Mouse (Mus musculus): Measurements from ENCODE around the gene Mybpc1. TPM values are rescaled to one million over a fixed set of nuclear protein-coding genes. Genes with fewer than 3 reads are reported as not detected.
"Not testable (repeated sequence)": the region's sequence is repeated elsewhere in the genome, so short reads cannot be mapped to it uniquely, and the experiment has no call there.

The Mybpc1 gene
- polyA plus RNA-seq, 1 experiment from 2014 or later, result 17.9 TPM

GRCm38 (mm10) chr10:88524016-88524415, 80.9 kb downstream of the Mybpc1 start:
- WGBS (ENCODE audit: insufficient replicate concordance), result 57% methylated on average over 2 of the region's 2 CpGs
- Histone ChIP-seq H3K4me1 (ENCODE audit: control insufficient read depth, low read depth, low read length) (no peaks in the 10 kb centered on the region), H3K27ac (ENCODE audit: low read length) (no peak overlapping the region), H3K4me2 (ENCODE audit: low read depth, low read length) (no peak overlapping the region), H3K4me3 (ENCODE audit: low read depth, low read length) (no peak overlapping the region), H3K27me3 (ENCODE audit: control insufficient read depth, insufficient read depth, low read depth, low read length) (no peaks in the 10 kb centered on the region), H3K9ac (ENCODE audit: low read depth, low read length) (no peak overlapping the region), H3K36me3 (ENCODE audit: control insufficient read depth, insufficient read depth) (no peaks in the 10 kb centered on the region), H3K9me3 (replicated peaks; ENCODE audit: control insufficient read depth, low read length) (no peaks in the 10 kb centered on the region)
- no peak for ATAC-seq (ENCODE audit: low read depth)

- no peaks in the 10 kb centered on the region for H3K27me3 ChIP-seq (ENCODE audit: control insufficient read depth, insufficient read depth, low read depth, low read length)
- no peaks in the 10 kb centered on the region for H3K9me3 ChIP-seq (replicated peaks; ENCODE audit: control insufficient read depth, low read length)
- WGBS (ENCODE audit: insufficient replicate concordance), result 38% methylated on average over 1 of the region's 1 CpGs
- H3K4me3 ChIP-seq (ENCODE audit: low read depth, low read length), result no peak overlapping the region
- H3K27ac ChIP-seq (ENCODE audit: low read length), result no peak overlapping the region
- no peak for ATAC-seq (ENCODE audit: low read depth)
- no peaks in the 10 kb centered on the region for H3K36me3 ChIP-seq (ENCODE audit: control insufficient read depth, insufficient read depth)
- no peak overlapping the region for H3K4me2 ChIP-seq (ENCODE audit: low read depth, low read length)
- H3K9ac ChIP-seq (ENCODE audit: low read depth, low read length), result no peak overlapping the region
- H3K4me1 ChIP-seq (ENCODE audit: control insufficient read depth, low read depth, low read length), result no peaks in the 10 kb centered on the region
These were observed 81.7 kb downstream of the Mybpc1 start for GRCm38 (mm10) chr10:88523212-88523611.

- Histone ChIP-seq H3K9ac (ENCODE audit: low read depth, low read length) (no peak overlapping the region), H3K4me2 (ENCODE audit: low read depth, low read length) (no peak overlapping the region), H3K4me1 (ENCODE audit: control insufficient read depth, low read depth, low read length) (no peaks in the 10 kb centered on the region), H3K27ac (ENCODE audit: low read length) (no peak overlapping the region), H3K36me3 (ENCODE audit: control insufficient read depth, insufficient read depth) (no peaks in the 10 kb centered on the region), H3K9me3 (replicated peaks; ENCODE audit: control insufficient read depth, low read length) (no peaks in the 10 kb centered on the region), H3K4me3 (ENCODE audit: low read depth, low read length) (no peak overlapping the region), H3K27me3 (ENCODE audit: control insufficient read depth, insufficient read depth, low read depth, low read length) (no peaks in the 10 kb centered on the region)
- 52% methylated on average over 8 of the region's 8 CpGs for WGBS (ENCODE audit: insufficient replicate concordance)
- ATAC-seq (ENCODE audit: low read depth), result no peak
These were observed 82.2 kb downstream of the Mybpc1 start for GRCm38 (mm10) chr10:88522795-88523194.

- H3K4me2 ChIP-seq (ENCODE audit: low read depth, low read length); H3K9ac ChIP-seq (ENCODE audit: low read depth, low read length); H3K4me3 ChIP-seq (ENCODE audit: low read depth, low read length); H3K36me3 ChIP-seq (ENCODE audit: control insufficient read depth, insufficient read depth); H3K4me1 ChIP-seq (ENCODE audit: control insufficient read depth, low read depth, low read length); H3K27ac ChIP-seq (ENCODE audit: low read length); ATAC-seq (ENCODE audit: low read depth); H3K27me3 ChIP-seq (ENCODE audit: control insufficient read depth, insufficient read depth, low read depth, low read length); H3K9me3 ChIP-seq (replicated peaks; ENCODE audit: control insufficient read depth, low read length): not testable (repeated sequence)
- 65% methylated on average over 7 of the region's 7 CpGs for WGBS (ENCODE audit: insufficient replicate concordance)
These were observed 89.9 kb downstream of the Mybpc1 start for GRCm38 (mm10) chr10:88515049-88515448.

GRCm38 (mm10) chr10:88514495-88514894, 90.5 kb downstream of the Mybpc1 start:
- Histone ChIP-seq H3K9me3 (replicated peaks; ENCODE audit: control insufficient read depth, low read length) (no peaks in the 10 kb centered on the region), H3K4me1 (ENCODE audit: control insufficient read depth, low read depth, low read length) (no peaks in the 10 kb centered on the region), H3K9ac (ENCODE audit: low read depth, low read length) (no peak overlapping the region), H3K4me2 (ENCODE audit: low read depth, low read length) (no peak overlapping the region), H3K4me3 (ENCODE audit: low read depth, low read length) (no peak overlapping the region), H3K27ac (ENCODE audit: low read length) (no peak overlapping the region), H3K27me3 (ENCODE audit: control insufficient read depth, insufficient read depth, low read depth, low read length) (no peaks in the 10 kb centered on the region), H3K36me3 (ENCODE audit: control insufficient read depth, insufficient read depth) (no peaks in the 10 kb centered on the region)
- WGBS (ENCODE audit: insufficient replicate concordance), result 33% methylated on average over 2 of the region's 2 CpGs
- peak; percentile 54; the same call in 1 of the 2 replicates for ATAC-seq (ENCODE audit: low read depth)

- no peak overlapping the region for H3K4me2 ChIP-seq (ENCODE audit: low read depth, low read length)
- H3K27ac ChIP-seq (ENCODE audit: low read length), result no peak overlapping the region
- H3K9me3 ChIP-seq (replicated peaks; ENCODE audit: control insufficient read depth, low read length), result no peaks in the 10 kb centered on the region
- no peak for ATAC-seq (ENCODE audit: low read depth)
- H3K4me3 ChIP-seq (ENCODE audit: low read depth, low read length), result no peak overlapping the region
- no peak overlapping the region for H3K9ac ChIP-seq (ENCODE audit: low read depth, low read length)
- no peaks in the 10 kb centered on the region for H3K36me3 ChIP-seq (ENCODE audit: control insufficient read depth, insufficient read depth)
- H3K27me3 ChIP-seq (ENCODE audit: control insufficient read depth, insufficient read depth, low read depth, low read length), result no peaks in the 10 kb centered on the region
- H3K4me1 ChIP-seq (ENCODE audit: control insufficient read depth, low read depth, low read length), result no peaks in the 10 kb centered on the region
- 45% methylated on average over 8 of the region's 8 CpGs for WGBS (ENCODE audit: insufficient replicate concordance)
These were observed 91.3 kb downstream of the Mybpc1 start for GRCm38 (mm10) chr10:88513574-88514135.

GRCm38 (mm10) chr10:88511355-88511754, 93.6 kb downstream of the Mybpc1 start:
- Histone ChIP-seq H3K27ac (ENCODE audit: low read length) (no peak overlapping the region), H3K27me3 (ENCODE audit: control insufficient read depth, insufficient read depth, low read depth, low read length) (no peaks in the 10 kb centered on the region), H3K4me2 (ENCODE audit: low read depth, low read length) (no peak overlapping the region), H3K36me3 (ENCODE audit: control insufficient read depth, insufficient read depth) (no peaks in the 10 kb centered on the region), H3K4me3 (ENCODE audit: low read depth, low read length) (no peak overlapping the region), H3K9me3 (replicated peaks; ENCODE audit: control insufficient read depth, low read length) (no peaks in the 10 kb centered on the region), H3K9ac (ENCODE audit: low read depth, low read length) (no peak overlapping the region), H3K4me1 (ENCODE audit: control insufficient read depth, low read depth, low read length) (no peaks in the 10 kb centered on the region)
- ATAC-seq (ENCODE audit: low read depth), result no peak
- WGBS (ENCODE audit: insufficient replicate concordance), result 72% methylated on average over 9 of the region's 9 CpGs

GRCm38 (mm10) chr10:88510503-88511271, 94.3 kb downstream of the Mybpc1 start:
- Histone ChIP-seq H3K4me2 (ENCODE audit: low read depth, low read length) (no peak overlapping the region), H3K9me3 (replicated peaks; ENCODE audit: control insufficient read depth, low read length) (no peaks in the 10 kb centered on the region), H3K36me3 (ENCODE audit: control insufficient read depth, insufficient read depth) (no peaks in the 10 kb centered on the region), H3K9ac (ENCODE audit: low read depth, low read length) (no peak overlapping the region), H3K27ac (ENCODE audit: low read length) (no peak overlapping the region), H3K4me1 (ENCODE audit: control insufficient read depth, low read depth, low read length) (no peaks in the 10 kb centered on the region), H3K27me3 (ENCODE audit: control insufficient read depth, insufficient read depth, low read depth, low read length) (no peaks in the 10 kb centered on the region), H3K4me3 (ENCODE audit: low read depth, low read length) (no peak overlapping the region)
- no peak for ATAC-seq (ENCODE audit: low read depth)
- WGBS (ENCODE audit: insufficient replicate concordance), result 67% methylated on average over 12 of the region's 12 CpGs

- Histone ChIP-seq H3K4me1 (ENCODE audit: control insufficient read depth, low read depth, low read length) (peaks cover 7% of the 10 kb centered on the region), H3K27me3 (ENCODE audit: control insufficient read depth, insufficient read depth, low read depth, low read length) (no peaks in the 10 kb centered on the region), H3K27ac (ENCODE audit: low read length) (no peak overlapping the region), H3K9ac (ENCODE audit: low read depth, low read length) (no peak overlapping the region), H3K4me3 (ENCODE audit: low read depth, low read length) (no peak overlapping the region), H3K36me3 (ENCODE audit: control insufficient read depth, insufficient read depth) (no peaks in the 10 kb centered on the region), H3K4me2 (ENCODE audit: low read depth, low read length) (no peak overlapping the region), H3K9me3 (replicated peaks; ENCODE audit: control insufficient read depth, low read length) (no peaks in the 10 kb centered on the region)
- no peak for ATAC-seq (ENCODE audit: low read depth)
- 71% methylated on average over 7 of the region's 7 CpGs for WGBS (ENCODE audit: insufficient replicate concordance)
These were observed 97.2 kb downstream of the Mybpc1 start for GRCm38 (mm10) chr10:88507691-88508143.
